Mouse (Mus musculus): ENCODE data around the gene Scgb1c1.

The Scgb1c1 gene

GRCm38 (mm10) chr7:140843806-140844205 is 1.5 kb upstream of the Scgb1c1 start:
- DNase-seq (ENCODE audit: low read depth): no peak

GRCm38 (mm10) chr7:140845683-140846082 is 336 bp downstream of the Scgb1c1 start:
- DNase-seq (ENCODE audit: low read depth): no peak

DNA sequence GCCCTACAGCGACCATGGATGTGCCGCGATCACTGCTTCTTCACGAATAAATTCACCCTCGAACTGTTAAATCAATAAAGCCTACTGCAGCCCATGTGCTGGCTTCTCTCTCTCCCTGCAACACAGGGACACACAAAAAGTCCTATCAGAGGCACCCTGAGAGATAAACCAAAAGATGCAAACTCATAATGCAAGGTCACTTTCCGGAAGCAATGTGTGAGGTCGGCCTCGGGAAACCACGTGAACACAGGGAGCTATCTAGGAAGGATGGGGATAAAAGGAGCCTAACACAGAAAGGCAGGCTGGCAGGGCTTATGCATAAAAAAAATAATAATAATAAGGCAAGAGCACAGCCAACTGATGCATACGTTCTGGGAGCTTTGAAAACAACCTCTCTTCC is 1.3 kb downstream of the Scgb1c1 start:
- DNase-seq (ENCODE audit: low read depth): no peak

- no peak for DNase-seq (ENCODE audit: low read depth)
Observed at GRCm38 (mm10) chr7:140847755-140848580, 2.6 kb downstream of the Scgb1c1 start, which contains the start of gene Odf3. TSS of gene Odf3 (plus strand) at chr7:140847805.

DNA sequence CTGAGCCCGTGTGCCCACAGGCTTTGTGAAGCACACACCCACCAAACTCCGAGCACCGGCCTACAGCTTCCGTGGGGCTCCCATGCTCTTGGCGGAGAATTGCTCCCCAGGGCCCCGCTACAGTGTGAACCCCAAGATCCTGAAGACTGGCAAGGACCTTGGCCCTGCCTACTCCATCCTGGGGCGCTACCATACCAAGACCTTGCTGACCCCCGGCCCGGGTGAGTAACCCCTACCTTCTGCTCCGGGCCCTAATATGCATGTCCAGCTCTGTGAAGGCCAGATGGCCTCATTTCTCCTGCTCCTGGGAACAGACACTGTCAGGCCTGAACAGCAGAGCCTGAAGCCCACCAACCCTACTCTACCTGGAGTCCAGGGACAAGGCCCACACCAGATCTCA is 3.2 kb downstream of the Scgb1c1 start:
- no peak for DNase-seq (ENCODE audit: low read depth)

DNA sequence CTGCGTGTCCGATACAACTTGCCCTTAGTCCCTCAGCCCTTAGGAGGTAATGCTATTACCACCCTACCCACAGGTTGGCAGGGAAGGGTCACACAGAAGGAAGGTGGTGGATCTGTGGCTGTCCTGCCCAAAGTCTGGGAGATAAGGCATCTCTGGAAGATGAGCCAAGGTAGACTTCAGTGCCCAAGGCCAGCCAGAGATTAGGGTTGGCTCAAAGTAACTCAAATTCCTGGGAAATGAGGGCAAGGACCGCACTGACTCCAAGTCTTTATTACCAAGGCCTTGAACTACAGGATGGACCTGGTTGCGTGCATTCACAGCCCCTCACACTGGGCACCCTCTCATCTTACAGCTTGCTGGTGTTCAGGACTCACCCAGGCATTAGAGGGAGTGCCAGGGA is 6.6 kb downstream of the Scgb1c1 start:
- DNase-seq (ENCODE audit: low read depth): no peak

DNA sequence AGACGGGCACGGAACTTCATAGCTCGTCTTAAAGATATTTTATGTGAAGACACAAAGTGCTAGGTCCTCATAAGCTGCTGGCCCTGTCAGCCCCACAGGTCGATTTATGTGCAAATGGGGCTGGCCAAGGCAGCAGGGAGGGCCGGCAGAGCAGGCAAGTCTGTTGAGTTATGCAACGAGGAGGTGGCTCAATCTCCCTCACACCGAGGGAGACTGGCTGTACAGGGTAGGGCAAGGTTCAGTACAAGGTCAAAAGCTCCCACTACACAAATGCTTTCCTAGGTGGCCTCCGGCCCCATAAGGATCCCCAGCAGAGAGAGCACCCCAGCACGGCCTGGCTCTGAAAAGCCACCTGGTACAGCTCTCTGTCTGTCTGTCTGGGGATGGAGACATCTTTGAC is 8.0 kb downstream of the Scgb1c1 start:
- DNase-seq (ENCODE audit: low read depth): no peak

DNA sequence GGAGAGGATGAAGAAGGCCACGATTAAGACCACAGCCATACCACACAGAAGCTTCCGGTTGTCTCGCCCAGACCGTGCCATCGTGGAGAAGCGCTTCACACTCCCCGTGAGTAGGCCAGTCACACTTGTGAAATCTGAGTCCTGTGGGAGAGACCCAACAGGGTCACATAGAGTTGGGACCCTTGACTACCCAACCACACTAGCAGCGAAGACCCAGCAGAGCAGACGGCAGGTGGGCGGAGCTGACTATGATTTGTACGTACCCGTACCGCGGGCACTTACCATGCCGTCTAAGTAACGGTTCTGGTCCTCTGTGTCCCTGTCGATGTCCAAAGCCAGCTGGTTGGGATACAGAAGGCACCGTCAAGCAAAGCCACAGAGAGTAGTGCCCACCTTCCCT is 9.1 kb downstream of the Scgb1c1 start:
- DNase-seq (ENCODE audit: low read depth): no peak

GRCm38 (mm10) chr7:140855181-140855580 is 9.8 kb downstream of the Scgb1c1 start:
- DNase-seq (ENCODE audit: low read depth): no peak

DNA sequence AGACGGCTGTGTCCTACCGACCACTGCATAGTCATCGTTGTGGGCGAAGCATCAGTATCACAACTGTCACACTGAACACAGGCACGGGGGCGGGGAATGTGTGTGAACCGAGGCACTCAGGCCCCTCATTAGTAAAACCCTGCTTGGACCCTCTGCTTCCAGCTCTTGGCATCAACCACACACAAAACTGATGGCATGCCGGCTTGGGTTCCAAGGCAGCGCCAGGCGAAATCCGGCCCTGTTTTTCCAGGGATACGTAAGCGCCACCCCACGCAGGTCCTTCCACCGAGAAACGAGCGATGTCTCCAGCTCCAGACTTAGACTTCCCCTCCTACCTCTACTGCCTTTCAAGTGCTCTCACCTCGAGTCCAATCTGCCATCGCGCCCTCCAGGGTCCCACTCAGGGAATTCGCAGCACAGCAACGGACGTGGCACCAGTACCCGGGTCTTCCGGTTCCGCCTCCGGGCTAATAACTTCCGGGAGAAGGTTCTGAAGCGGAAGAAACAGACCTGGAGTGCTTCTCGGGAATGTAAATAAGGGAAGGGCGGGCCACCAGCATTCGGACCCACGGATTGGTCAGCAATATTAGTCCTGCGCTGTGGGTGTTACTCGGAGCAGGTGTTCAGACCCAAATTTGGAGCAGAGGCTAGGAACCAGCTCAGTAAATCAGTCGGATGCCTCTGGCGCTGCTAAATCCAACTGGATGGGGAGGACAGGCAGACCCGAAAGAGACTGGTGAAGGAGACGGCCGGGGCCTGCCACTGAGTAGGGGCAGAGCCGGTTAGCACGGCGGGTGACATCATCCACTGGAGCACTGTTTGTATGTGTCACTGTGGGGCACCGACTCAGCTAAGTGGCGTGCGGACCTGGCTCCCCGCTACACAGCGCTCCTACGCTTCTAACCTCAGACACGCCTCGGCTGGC is 10.8 kb downstream of the Scgb1c1 start, which contains the start of gene Gm45785:
Gene Gm45785, minus strand, starts transcription at position 472 of the 925 bp plus-strand sequence.
- peak; percentile 87 for DNase-seq (ENCODE audit: low read depth)

GRCm38 (mm10) chr7:140856785-140857549 is 11.6 kb downstream of the Scgb1c1 start, which contains the start of gene Ric8a:
TSS of gene Ric8a (plus strand) at chr7:140856957.
- DNase-seq (ENCODE audit: low read depth): peak; percentile 54

DNA sequence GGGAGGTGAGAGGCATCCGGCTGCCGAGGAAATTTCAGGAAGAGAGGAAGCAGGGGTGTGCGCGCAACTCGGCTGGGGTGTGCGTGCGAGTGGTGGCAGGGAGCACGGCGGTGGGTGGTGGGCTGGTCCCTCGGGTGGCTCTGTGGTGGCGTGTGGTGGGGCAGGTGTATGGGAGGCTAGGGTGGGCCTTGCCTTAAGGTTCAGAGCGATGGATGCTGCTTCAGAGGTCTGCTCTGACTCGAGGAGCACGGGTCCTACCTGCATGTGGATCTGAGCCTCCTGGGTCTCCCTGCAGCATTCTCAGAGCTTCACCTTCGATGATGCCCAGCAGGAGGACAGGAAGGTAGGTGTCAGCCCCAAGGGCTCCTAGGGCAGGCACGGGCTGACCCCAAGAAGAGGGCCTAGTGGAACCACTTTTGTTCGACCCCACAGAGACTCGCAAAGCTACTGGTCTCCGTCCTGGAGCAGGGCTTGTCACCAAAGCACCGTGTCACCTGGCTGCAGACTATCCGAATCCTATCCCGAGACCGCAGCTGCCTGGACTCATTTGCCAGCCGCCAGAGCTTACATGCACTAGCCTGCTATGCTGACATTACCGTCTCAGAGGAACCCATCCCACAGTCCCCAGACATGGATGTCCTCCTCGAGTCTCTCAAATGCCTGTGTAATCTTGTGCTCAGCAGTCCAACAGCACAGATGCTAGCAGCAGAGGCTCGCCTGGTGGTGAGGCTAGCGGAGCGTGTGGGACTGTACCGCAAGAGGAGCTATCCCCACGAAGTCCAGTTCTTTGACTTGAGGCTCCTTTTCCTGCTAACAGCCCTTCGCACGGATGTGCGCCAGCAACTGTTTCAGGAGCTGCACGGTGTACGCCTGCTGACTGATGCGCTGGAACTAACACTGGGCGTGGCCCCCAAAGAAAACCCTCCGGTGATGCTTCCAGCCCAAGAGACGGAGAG is 12.5 kb downstream of the Scgb1c1 start, which contains the start of gene Bet1l:
Gene Bet1l, minus strand, starts transcription at position 28 of the 956 bp plus-strand sequence.
- DNase-seq (ENCODE audit: low read depth): no peak

DNA sequence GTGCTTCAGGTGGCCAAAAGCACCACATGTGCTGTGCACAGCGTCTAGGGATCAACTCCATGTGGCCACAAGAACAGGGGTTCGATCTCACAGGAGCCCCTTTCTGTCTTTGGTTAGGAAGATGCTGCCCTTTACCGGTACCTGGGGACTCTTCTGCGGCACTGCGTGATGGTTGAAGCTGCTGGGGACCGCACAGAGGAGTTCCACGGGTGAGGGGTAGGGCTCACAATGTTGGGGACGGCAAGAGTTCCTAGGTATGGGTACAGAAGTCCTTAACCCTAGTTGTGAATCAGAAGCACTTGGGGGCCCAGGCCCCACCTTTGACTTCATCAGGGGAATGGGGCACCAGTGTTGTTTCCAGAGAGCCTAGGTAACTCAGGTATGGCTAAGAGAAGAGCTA is 13.4 kb downstream of the Scgb1c1 start:
- no peak for DNase-seq (ENCODE audit: low read depth)

DNA sequence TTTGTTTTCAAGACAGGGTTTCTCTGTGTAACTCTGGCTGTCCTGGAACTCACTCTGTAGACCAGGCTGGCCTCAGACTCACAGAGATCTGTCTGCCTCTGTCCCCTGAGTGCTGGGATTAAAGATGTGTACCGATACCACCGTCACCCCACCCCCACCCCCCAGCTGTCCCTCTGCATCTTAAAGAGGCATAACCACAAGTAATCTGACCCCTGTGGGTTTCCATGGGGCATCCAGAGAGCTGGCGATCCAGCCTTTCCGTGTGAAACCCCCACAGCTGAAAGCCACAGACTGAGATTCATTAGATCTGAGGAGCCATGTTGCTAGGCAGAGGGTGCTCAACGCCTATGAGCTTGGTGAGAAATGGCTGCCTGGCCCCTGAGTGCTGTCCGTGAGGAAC is 14.7 kb downstream of the Scgb1c1 start:
- no peak for DNase-seq (ENCODE audit: low read depth)

- DNase-seq (ENCODE audit: low read depth): no peak
Observed at GRCm38 (mm10) chr7:140860728-140861127, 15.4 kb downstream of the Scgb1c1 start.

GRCm38 (mm10) chr7:140864761-140865160 is 19.4 kb downstream of the Scgb1c1 start:
- DNase-seq (ENCODE audit: low read depth): no peak

GRCm38 (mm10) chr7:140874224-140874623 is 28.9 kb downstream of the Scgb1c1 start:
- DNase-seq (ENCODE audit: low read depth): no peak

DNA sequence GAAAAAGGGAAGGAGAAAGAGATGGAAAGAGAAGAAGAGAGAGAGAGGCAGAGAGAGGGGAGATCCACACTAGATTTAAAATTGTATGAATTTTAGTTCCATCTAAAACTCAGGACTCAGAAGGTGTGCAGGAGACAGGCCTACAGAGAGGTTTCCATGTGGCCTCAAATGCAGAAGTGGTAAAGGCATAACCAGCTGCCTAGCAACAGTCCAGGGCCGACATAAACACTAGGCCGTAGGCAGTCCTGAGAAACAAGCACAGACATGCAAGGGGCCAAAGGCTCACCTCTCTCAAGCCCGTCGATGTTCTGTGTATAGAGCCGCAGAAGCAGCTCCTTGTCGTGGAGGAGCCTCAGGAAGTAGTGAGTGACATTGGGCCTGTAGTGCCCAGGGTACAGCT is 32.0 kb downstream of the Scgb1c1 start:
- DNase-seq (ENCODE audit: low read depth): no peak

GRCm38 (mm10) chr7:140879355-140879754 is 34.0 kb downstream of the Scgb1c1 start:
- DNase-seq (ENCODE audit: low read depth): no peak

GRCm38 (mm10) chr7:140880419-140880818 is 35.1 kb downstream of the Scgb1c1 start:
- DNase-seq (ENCODE audit: low read depth): no peak

Data from fibroblast of lung, adult 2 months (primary cell).